Mouse (Mus musculus): ENCODE results near the gene Plagl1.

DNA sequence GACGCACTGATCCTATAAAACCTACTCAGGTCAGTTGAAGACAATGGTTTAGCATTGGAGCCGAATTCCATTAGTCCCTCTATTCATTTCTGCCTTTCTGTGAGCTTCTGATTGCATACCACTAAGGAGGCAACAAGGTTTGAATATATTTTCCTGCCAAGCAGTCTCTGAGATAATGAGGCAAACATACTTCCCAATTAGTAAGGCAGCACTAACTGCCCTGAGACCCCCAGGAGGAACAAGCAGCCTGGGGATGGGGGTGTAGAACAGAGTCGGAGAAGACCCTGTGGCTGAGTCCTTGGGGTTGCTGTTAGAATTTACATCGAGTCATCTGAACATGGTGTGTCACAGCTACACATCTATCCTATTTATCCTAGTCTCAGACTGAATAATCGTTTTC lies 95.1 kb downstream of the Plagl1 start:
- TF ChIP-seq POLR2A (IDR thresholded peaks at IDR 0.05; ENCODE audit: low read depth, low read length) (no peak), CTCF (IDR thresholded peaks at IDR 0.05; ENCODE audit: borderline replicate concordance, insufficient read depth, low read length) (no peak)
